Mouse (Mus musculus) C2C12 (cell line): ENCODE data around the gene Celsr3.

ENCODE experiments used
- CEBPB ChIP-seq: IDR thresholded peaks from one replicate; pipeline ENCODE4 v1.6.1; 2011; ENCODE audit warnings: low read depth, mild to moderate bottlenecking, control low read depth, moderate library complexity
- CTCF ChIP-seq: IDR thresholded peaks from one replicate; pipeline ENCODE4 v1.5.1; 2011; ENCODE audit not compliant: control insufficient read depth, insufficient read depth, insufficient read length
- FOSL1 ChIP-seq: IDR thresholded peaks from one replicate; pipeline ENCODE4 v1.8.0; 2011; ENCODE audit warnings: mild to moderate bottlenecking, low read length; ENCODE audit not compliant: poor library complexity, insufficient read depth, severe bottlenecking
- MAX ChIP-seq: IDR thresholded peaks from one replicate; pipeline ENCODE4 v1.6.1; 2011; ENCODE audit warnings: mild to moderate bottlenecking, control low read depth
- MYOD1 ChIP-seq: IDR thresholded peaks from one replicate; pipeline ENCODE4 v1.6.1; 2011; ENCODE audit warnings: low read depth; ENCODE audit not compliant: control insufficient read depth, insufficient read length
- MYOG ChIP-seq: IDR thresholded peaks from one replicate; pipeline ENCODE4 v1.6.1; 2011; ENCODE audit not compliant: control insufficient read depth, insufficient read length; ENCODE audit errors: extremely low read depth
- USF1 ChIP-seq: IDR thresholded peaks from one replicate; pipeline ENCODE4 v1.6.1; 2011; ENCODE audit warnings: low read depth, mild to moderate bottlenecking, control low read depth, moderate library complexity

GRCm38 (mm10) chr9:108847374-108847773, 21.3 kb downstream of the Celsr3 start:
- no peak for TF ChIP-seq CTCF
- TF ChIP-seq USF1: no peak
- TF ChIP-seq MAX: no peak
- no peak for TF ChIP-seq FOSL1
- TF ChIP-seq CEBPB: no peak
- TF ChIP-seq MYOD1: no peak
- TF ChIP-seq MYOG: no peak
